Mouse (Mus musculus) spleen, postnatal 36 days (tissue): ENCODE measurements at regions not wholly inside any gene's neighbourhood (a gene's known extent, or its start where the extent isn't known, plus 50 kb on each side); places are given as distances from the start of the nearest gene placed in this dataset.

Experiments used
- DNase-seq, 2 experiments: peaks; one replicate each; pipeline ENCODE4 v3.0.0; 2022; ENCODE audit warnings: low spot score in 2 of 2, mixed read lengths in 1 of 2

DNA sequence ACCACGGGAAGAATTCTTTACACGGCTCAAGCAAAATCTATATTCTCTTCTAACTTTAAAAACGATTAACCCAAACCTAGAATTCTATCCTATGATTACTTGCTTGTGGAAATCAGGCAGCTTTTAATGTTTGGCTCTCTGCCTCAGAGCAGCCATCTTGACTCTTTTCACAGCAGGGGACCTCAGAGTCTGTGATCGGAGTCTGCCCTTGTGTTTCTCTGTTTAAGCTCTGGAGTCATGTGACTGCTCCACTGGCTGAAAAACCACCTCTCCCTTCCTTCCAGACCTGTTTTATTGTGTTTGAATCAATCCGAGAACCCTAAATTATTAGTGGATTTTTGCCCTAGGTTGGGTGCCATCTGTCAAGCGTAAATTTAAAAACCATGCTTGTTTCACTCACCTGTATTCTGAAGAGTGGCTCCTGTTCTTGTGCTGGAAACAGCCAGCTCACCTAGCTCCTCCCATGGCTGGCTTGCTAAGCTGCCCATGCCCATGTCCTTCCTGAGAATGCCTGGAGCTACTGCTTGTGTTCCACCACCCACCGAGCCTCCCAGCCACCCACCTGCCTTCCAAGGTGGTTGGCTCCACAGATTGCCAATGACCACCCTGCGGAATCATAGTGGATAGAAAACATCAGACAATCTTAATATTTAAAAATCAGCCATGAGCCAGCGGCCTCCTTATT is 62.6 kb downstream of the Perp start:
- DNase-seq = no peak

DNA sequence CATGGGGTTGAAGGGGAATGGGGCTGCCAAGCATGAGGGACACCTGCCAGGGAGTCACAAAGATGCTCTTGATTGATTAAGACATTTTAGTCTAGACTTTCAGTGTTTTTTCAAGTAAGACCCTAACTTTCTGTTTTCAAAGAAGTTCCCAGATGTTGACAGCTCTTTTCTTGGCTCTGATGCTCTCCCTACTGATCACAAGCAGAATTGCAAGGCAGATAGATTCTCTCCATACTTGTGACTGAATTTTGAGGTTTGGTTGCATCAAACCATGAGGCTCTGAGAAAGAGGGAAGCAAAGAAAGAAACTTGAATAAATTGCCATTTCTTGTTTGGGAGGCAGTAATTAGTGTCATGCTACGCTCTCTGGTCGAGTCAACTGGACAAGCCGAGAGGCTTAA is 64.5 kb downstream of the Perp start:
- no peak for DNase-seq

GRCm38 (mm10) chr10:18910898-18911297 is 66.1 kb downstream of the Perp start:
- peak; percentile 15 to 18 for DNase-seq

DNA sequence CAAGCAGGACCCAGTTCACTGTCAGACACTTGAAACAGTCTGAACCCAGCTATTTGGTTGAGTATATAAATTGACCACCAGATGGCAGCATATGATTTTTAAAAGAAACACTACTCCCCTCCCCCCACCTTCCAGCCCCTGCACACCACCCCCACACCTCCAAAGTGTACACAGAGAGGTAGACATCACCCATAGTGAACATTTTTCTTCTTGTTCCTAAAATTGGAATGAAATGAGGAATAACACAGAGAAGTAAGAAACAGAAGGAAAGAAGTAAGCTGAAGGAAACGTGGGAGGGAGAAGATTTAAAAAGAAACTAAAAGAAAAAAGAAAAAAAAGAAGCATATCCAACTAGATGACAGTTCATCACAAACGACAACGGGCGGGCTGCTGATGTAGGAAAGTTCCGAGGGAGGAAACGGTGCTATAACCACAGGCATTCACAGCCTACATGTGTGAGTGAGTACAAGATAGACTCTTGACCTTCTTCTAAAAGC is 72.3 kb downstream of the Perp start:
- DNase-seq = peak; percentile 18 to 35

- DNase-seq = peak in 1 of 2 experiments; percentile 19
Observed at GRCm38 (mm10) chr10:18923088-18923821, 78.4 kb downstream of the Perp start.

- peak in 1 of 2 experiments; percentile 16 for DNase-seq
Observed at GRCm38 (mm10) chr10:18927811-18928210, 83.0 kb downstream of the Perp start.

DNA sequence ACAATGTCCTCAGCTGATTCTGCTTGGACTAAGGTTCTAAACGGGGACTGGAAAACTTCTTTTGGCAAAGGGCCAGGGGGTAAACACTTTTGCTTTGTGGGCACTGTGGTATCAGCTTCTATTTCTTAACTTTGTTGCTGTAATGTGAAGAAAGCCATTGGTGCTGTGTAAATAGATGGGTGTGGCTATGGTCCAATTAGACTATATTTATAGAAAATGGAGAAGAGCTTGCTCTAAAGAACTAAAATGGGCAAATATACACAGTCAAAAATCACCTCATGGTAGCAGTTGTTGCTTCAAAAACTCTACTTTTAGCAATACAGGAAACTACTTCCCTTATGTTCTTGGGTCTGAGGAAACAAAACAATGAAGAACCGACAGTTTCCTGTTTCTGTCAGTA is 84.1 kb downstream of the Tnfaip3 start:
- DNase-seq = no peak

GRCm38 (mm10) chr10:18941447-18941846 is 74.0 kb downstream of the Tnfaip3 start:
- DNase-seq = no peak

DNA sequence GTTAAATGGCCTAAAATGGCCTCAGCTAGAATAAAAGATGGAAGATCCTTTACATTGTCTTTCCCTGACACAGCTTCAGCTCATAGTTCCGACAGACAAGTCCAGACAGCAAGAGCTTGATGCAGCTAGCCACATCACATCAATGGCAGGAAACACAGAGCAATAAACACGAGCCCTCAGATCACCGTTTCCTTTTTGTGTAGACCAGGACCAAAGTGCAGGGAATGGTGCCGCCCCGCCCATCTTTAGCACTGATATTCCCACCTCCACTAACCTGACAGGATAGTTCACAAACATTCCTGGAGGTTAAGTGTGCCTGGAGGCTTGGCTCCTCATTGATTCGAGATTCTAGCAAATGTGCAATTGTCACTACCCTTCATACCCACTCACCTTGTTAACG is 73.5 kb downstream of the Tnfaip3 start:
- no peak for DNase-seq

DNA sequence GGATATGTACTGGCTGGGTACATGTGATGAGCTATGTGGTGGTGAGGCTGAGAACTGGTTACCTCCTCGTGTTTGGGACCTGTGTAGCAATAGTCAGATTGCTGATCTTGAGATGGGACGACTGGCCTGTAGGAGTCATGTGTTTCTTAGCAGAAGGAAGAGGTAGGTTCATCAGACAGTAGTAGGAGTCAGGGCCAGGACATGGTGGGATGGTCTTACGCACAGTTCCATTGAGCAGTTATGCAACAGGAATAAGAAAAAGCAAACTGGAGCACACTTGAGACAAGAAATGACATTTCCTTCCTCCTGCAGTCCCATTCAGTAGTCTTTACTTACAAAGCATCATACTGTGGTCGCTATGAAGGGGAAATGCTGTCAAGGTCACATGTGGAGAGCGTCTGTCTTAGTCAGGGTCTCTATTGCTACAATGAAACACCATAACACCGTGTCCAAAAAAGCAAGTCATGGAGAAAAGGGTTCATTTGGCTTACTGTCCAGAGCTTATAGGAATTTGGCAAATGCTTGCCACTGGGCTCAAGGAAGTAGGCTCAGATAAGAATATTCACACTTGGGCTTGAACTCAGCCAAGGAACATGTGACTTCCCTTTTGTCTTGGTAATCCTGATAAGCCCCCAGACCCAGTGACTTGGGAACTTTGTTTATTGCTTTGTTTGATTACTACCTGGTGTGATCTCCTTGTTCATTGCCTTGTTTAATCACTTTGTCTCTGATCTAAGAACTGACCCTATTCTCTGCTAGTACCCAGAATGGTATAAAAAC is 72.0 kb downstream of the Tnfaip3 start:
- DNase-seq = no peak

- DNase-seq = no peak
Observed at GRCm38 (mm10) chr10:18946727-18947126, 68.7 kb downstream of the Tnfaip3 start.
